Mouse (Mus musculus) liver, embryonic 12.5 days (tissue): ENCODE measurements around the gene Scn8a. TPM values are rescaled to one million over a fixed set of nuclear protein-coding genes. Genes with fewer than 3 reads are reported as not detected.
A peak's percentile ranks its signal among the peaks of the same experiment; 100 is the strongest.

Source experiments
- ATAC-seq: fragments of 200-750 bp; cut with Nextera tagmentation; 2 replicates; pipeline ENCODE4 v1.8.0; 2017; ENCODE audit warnings: moderate number of reproducible peaks, mild to moderate bottlenecking, moderate library complexity
- H3K27ac ChIP-seq: fragments of 300-500 bp; sonication (generic); 2 replicates; pipeline ENCODE4 v1.5.1; 2016; ENCODE audit warnings: mild to moderate bottlenecking
- H3K27me3 ChIP-seq: fragments of 300-500 bp; sonication (generic); replicated peaks from 2 replicates; pipeline ENCODE4 v1.6.1; 2016; ENCODE audit warnings: mild to moderate bottlenecking, moderate library complexity
- H3K36me3 ChIP-seq: fragments of 300-500 bp; sonication (generic); 2 replicates; pipeline ENCODE4 v1.6.1; 2016; ENCODE audit warnings: mild to moderate bottlenecking, moderate library complexity
- H3K4me1 ChIP-seq: fragments of 300-500 bp; sonication (generic); 2 replicates; pipeline ENCODE4 v1.6.1; 2016
- H3K4me2 ChIP-seq: fragments of 300-500 bp; sonication (generic); 2 replicates; pipeline ENCODE4 v1.6.1; 2016; ENCODE audit warnings: mild to moderate bottlenecking, moderate library complexity
- H3K4me3 ChIP-seq: fragments of 300-500 bp; sonication (generic); 2 replicates; pipeline ENCODE4 v1.5.1; 2016; ENCODE audit warnings: mild to moderate bottlenecking, moderate library complexity
- H3K9ac ChIP-seq: fragments of 300-500 bp; sonication (generic); 2 replicates; pipeline ENCODE4 v1.6.1; 2016; ENCODE audit warnings: mild to moderate bottlenecking, moderate library complexity
- H3K9me3 ChIP-seq: fragments of 300-500 bp; sonication (generic); replicated peaks from 2 replicates; pipeline ENCODE4 v1.6.1; 2016; ENCODE audit warnings: mild to moderate bottlenecking, moderate library complexity
- WGBS: fragments of 180-500 bp; shearing (Covaris S2); methylation state at CpG from one replicate; pipeline ENCODE4 v1.1.7; 2016; ENCODE audit not compliant: insufficient replicate concordance; 5-methylcytosine and 5-hydroxymethylcytosine counted together
- polyA plus RNA-seq: library from polyadenylated mRNA; unstranded; fragments of >200 nt; fragmentation: Nextera tagmentation; extraction: Ambion mirVana; gene quantifications from 2 replicates; pipeline ENCODE4 v1.2.1, GENCODE M21; 2016

Scn8a gene
- polyA plus RNA-seq, 1 experiment from 2014 or later, result 0.88 TPM

DNA sequence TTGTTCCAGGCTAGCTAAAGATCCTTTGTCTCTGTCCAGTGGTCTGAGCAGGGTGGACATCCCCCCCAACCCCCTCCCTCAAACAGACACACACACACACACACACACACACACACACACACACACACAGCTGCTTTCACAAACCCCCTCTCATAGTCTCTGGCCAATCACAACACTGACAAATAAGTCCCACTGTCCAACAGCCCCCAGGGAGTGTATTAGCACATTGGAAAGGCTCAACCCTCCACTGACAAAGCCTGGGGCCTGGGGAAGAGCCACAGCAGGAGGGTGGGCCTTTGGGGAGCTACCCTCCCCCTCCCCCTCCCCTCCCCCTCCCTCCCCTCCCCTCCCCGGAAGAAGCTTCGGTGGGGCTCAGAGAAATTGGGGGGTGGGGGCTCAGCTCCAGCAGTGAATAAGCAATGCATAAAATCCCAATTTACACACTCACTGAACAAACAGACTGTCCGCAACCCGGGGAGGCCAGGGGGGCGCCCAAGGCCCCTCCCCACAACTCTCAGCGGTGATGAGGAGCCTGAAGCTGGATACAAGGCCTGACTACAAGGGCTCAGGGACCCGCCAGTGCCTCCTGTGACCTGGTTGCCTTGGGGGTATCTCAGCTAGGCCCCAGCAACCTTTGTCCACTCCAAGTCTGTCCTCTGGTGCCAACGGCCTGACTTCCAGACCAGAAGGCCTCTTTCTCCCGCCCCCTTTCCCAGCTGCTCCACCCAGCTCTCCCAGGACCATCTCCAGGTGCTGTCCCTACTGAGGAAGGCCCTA is 197.4 kb downstream of the Scn8a start:
- Histone ChIP-seq H3K4me1 (peaks cover 43% of the 10 kb centered on the region), H3K4me2 (no peak overlapping the region), H3K9ac (no peak overlapping the region), H3K36me3 (no peaks in the 10 kb centered on the region), H3K27me3 (no peaks in the 10 kb centered on the region; the same call in 1 of the 2 replicates), H3K4me3 (no peak overlapping the region), H3K9me3 (no peaks in the 10 kb centered on the region), H3K27ac (no peak overlapping the region)
- ATAC-seq, result no peak
- WGBS, result 53% methylated on average over 7 of the region's 9 CpGs

DNA sequence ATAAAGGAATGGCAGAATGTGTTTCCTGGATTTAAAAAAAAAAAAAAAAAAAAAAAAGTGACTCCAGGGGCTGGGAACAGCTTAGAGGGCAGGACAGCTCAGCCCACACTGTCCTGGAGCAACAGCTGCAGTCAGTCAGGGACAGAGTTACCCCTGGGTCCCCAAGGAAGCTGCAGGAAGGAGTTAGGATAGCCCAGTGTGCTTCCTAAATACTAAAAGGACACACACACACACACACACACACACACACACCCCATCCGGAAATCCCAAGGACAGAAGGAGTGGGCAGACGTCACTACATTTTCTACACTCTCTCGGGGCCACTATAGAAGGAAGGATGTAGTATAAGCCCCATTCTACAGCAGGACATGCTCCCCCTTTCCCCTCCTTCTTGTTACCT is 198.4 kb downstream of the Scn8a start:
- Histone ChIP-seq H3K4me3 (no peak overlapping the region), H3K4me2 (no peak overlapping the region), H3K9ac (no peak overlapping the region), H3K9me3 (no peaks in the 10 kb centered on the region), H3K27ac (no peak overlapping the region), H3K27me3 (0 out of 2 replicates have a peak, but pooled peaks cover 7% of the 10 kb centered on the region), H3K36me3 (no peaks in the 10 kb centered on the region), H3K4me1 (peaks cover 47% of the 10 kb centered on the region)
- 47% methylated on average over 3 of the region's 3 CpGs for WGBS
- ATAC-seq, result no peak

DNA sequence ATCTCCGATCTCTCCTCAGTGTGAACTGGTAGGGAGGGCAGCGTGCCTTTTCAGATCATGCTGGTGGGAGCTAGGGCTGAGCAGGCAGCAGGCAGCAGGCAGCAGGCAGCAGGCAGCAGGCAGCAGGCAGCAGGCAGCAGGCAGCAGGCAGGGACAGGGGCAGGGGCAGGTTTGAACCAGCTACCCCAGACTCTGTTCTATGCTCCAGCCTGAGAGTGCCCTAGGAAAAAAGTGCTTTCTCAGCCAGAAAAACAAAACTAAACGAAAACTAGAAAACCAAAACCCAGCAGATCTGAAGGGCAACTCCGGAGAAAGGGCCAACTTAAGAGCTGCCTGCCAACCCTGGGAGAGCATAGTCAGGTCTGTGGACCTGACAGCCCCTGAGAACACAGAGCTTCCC is 199.0 kb downstream of the Scn8a start:
- Histone ChIP-seq H3K9ac (no peak overlapping the region), H3K4me2 (no peak overlapping the region), H3K36me3 (no peaks in the 10 kb centered on the region), H3K27ac (no peak overlapping the region), H3K9me3 (no peaks in the 10 kb centered on the region), H3K4me1 (peaks cover 48% of the 10 kb centered on the region), H3K4me3 (no peak overlapping the region), H3K27me3 (0 out of 2 replicates have a peak, but pooled peaks cover 8% of the 10 kb centered on the region)
- ATAC-seq, result no peak
- WGBS, result 47% methylated on average over 4 of the region's 4 CpGs

DNA sequence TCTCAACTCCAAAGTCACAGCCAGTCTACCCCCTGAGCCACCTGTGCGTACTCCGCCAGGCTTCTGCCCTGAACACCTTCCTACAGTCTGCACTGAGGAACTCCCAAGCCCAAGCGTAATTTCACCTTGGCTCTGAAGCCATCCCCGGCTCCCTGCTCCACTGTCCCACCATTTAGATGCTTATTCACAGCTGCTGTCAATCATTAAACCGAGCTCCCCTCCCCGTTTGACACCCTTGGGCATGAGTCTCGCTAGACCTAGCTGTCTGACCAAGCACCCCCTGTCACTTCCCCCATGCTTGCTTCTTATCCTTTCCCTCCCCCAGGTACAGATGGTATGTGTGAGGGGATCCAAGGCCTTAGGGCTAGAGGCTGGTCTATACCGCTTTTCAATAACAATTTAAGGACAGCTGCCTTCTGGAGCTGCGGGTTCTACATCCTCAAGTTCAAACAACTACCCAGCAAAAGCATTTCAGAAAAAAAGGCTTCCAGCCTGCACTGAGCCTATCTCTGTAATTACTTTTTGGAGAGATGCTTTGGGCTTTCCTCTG is 200.1 kb downstream of the Scn8a start:
- 45% methylated on average over 9 of the region's 9 CpGs for WGBS
- no peak for ATAC-seq
- Histone ChIP-seq H3K27me3 (0 out of 2 replicates have a peak, but pooled peaks cover 12% of the 10 kb centered on the region), H3K4me3 (no peak overlapping the region), H3K9me3 (no peaks in the 10 kb centered on the region), H3K36me3 (no peaks in the 10 kb centered on the region), H3K4me1 (peaks cover 48% of the 10 kb centered on the region), H3K9ac (no peak overlapping the region), H3K4me2 (no peak overlapping the region), H3K27ac (no peak overlapping the region)

DNA sequence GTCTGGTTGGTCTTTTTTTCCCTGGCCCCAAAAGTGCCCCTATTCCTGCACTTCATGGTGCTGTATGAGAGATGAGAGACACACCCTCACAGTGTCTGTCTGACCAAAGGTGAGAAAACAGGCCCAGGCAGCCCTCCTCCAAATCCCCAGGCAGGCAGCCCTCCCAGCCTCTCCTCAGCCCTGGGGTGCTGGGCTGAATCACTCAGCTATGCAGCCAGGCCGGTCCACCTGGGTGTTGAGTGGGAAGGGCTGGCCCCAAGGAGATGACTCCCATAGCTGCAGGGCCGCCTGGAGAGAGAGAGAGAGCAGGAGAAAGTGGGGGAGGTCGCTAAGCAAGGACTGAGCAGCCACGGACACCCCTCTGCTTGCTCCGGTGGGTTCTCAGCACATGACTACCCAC is 201.1 kb downstream of the Scn8a start:
- H3K9me3 ChIP-seq, result no peaks in the 10 kb centered on the region
- no peak overlapping the region for H3K27ac ChIP-seq
- peaks cover 41% of the 10 kb centered on the region for H3K4me1 ChIP-seq

DNA sequence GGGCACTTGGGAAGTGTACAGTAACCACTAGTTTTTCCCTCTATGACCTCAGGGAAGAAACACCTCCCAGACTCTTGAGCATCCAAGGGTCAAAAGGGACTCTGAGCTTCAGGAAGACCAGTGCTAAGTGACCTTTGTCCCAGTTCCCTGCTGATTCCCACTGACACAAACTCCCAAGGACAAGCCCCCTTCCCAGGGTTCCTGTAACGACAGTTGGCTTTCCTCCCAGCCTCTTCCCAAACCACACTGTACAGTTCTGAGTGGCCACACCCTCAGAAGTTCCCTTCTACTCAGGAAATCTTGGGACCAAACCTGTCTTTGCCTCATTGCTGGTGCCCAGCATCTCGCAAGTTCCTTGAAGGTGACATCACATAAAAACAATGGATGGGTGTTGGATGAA is 203.1 kb downstream of the Scn8a start:
- Histone ChIP-seq H3K9ac (no peak overlapping the region), H3K4me3 (no peak overlapping the region), H3K4me1 (peaks cover 31% of the 10 kb centered on the region), H3K4me2 (no peak overlapping the region), H3K36me3 (no peaks in the 10 kb centered on the region), H3K27ac (no peak overlapping the region), H3K9me3 (no peaks in the 10 kb centered on the region), H3K27me3 (peaks cover 41% of the 10 kb centered on the region)
- ATAC-seq, result no peak
- 44% methylated on average over 2 of the region's 2 CpGs for WGBS

More for the DNA sequence above, 201.1 kb downstream of the Scn8a start:
- H3K27me3 ChIP-seq, result peaks cover 22% of the 10 kb centered on the region
- WGBS, result 35% methylated on average over 5 of the region's 5 CpGs
- no peak overlapping the region for H3K4me2 ChIP-seq
- H3K9ac ChIP-seq, result no peak overlapping the region
- no peaks in the 10 kb centered on the region for H3K36me3 ChIP-seq
- H3K4me3 ChIP-seq, result no peak overlapping the region
- no peak for ATAC-seq

DNA sequence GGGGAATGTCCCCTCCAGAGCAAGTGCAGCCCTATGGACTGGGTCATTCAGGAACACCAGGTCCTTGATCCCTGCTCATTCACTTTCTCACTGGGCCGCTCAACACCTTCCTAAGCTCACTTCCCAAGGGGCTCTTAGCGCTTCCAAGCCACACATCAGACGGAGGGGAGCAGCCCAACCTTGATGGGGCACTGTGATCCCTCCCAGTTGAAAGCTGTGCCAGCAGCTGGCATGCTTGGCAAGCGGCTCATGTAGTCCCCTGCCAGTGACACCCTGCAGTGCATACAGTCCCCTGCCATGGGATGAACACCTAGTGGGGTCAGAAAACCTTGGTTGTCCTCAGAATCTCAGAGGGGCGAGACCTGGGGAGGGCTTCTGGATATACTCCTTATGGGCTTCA is 204.4 kb downstream of the Scn8a start:
- no peak for ATAC-seq
- WGBS, result 70% methylated on average over 5 of the region's 5 CpGs

DNA sequence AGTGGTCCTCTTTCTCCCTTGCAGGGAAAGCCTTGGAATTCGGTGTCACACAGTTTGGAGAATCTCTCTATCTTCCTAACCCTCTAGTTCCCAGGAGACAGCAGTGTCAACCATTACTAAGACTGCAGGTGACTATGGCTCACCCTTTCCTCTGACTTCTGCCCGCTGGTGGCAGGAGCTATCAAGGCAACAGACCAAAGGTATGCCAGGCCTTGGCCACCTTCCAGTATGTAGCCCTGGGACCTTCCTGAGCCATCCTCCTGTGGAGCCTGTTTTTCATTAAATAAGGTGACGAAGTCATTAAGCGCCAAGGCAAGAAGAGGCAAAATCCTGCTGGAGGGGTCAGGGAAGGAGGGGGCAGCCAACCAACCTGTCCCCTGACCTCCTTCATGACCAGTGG is 205.5 kb downstream of the Scn8a start:
- ATAC-seq, result no peak
- no peaks in the 10 kb centered on the region for H3K36me3 ChIP-seq
- H3K4me2 ChIP-seq, result no peak overlapping the region
- no peaks in the 10 kb centered on the region for H3K9me3 ChIP-seq
- H3K4me1 ChIP-seq, result peaks cover 37% of the 10 kb centered on the region
- peaks cover 66% of the 10 kb centered on the region for H3K27me3 ChIP-seq
- H3K27ac ChIP-seq, result no peak overlapping the region
- no peak overlapping the region for H3K4me3 ChIP-seq
- WGBS, result 77% methylated on average over 4 of the region's 4 CpGs
- no peak overlapping the region for H3K9ac ChIP-seq

More for the DNA sequence above, 204.4 kb downstream of the Scn8a start:
- Histone ChIP-seq H3K27ac (no peak overlapping the region), H3K9ac (no peak overlapping the region), H3K4me2 (no peak overlapping the region), H3K36me3 (no peaks in the 10 kb centered on the region), H3K4me3 (no peak overlapping the region), H3K27me3 (peaks cover 55% of the 10 kb centered on the region), H3K9me3 (no peaks in the 10 kb centered on the region), H3K4me1 (peaks cover 42% of the 10 kb centered on the region)

DNA sequence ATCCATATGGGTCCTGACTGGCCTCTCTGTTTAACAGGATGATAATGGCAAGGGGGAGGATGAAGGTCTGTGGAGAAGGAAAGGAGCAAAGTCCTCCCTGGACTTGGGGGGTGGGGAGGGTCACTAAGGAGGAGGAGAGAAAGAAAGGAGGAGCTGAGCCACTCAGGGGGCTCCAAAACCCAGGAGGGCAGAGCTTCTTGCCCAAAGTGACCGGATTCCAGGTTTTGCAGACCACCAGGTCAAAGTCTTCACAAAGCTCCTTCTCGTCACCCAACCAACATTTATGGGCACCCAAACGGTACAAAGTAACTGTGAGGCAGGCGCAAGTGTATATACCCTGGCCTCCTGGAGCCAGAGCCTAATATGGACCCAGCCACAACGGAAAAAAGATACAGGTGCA is 206.0 kb downstream of the Scn8a start:
- H3K27me3 ChIP-seq, result peaks cover 71% of the 10 kb centered on the region
- no peak overlapping the region for H3K9ac ChIP-seq
- no peak for ATAC-seq
- no peaks in the 10 kb centered on the region for H3K9me3 ChIP-seq
- no peak overlapping the region for H3K27ac ChIP-seq
- 52% methylated on average over 5 of the region's 5 CpGs for WGBS
- no peak overlapping the region for H3K4me3 ChIP-seq
- H3K36me3 ChIP-seq, result no peaks in the 10 kb centered on the region
- H3K4me1 ChIP-seq, result peaks cover 34% of the 10 kb centered on the region
- H3K4me2 ChIP-seq, result no peak overlapping the region

DNA sequence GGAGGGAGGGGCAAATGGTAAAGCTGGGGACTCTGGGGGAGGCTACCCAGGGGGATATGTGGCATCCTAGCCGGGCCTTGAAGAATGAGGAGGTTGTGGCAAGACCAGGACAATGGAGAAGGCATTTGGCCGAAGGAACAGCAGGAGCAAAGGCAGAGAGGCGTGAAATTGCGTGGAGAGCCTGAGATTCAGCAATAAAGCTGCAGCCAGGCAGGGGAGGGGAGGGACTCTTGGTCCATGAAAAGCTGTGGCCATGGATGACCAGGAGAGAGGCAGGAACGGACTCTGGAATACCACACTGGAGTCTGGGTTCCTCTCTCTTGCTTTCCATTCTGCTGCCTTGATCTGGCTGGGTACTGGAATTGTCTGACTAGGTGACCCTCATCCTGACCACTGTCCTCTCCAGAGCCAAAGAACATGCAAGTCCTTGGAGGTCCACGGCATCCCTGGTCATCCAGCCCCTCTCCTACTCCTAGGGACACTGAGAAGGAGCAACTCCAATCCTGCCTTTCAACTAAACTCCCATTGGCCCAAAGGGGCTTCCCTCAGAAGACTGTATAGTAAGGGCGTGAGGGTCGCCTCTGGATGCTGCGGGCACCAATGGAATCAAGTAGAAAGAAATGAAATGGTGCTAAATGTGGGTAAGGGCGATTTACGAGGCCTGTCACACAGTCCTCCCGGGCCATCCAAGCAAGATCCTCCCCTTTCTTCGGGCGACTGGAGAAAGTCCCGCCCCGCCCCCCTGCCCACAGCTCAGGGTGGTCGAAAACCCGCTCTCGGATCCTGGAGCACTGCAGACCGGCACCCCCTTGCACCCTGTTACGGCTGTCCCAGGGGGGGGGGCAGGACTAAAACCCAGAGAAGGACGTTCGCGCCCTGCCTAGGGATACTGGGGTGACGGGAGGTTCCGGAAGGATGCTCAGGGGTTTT is 206.7 kb downstream of the Scn8a start:
- H3K27me3 ChIP-seq, result peaks cover 77% of the 10 kb centered on the region
- H3K4me3 ChIP-seq, result 0 out of 2 replicates have a peak overlapping the region, but pooled peaks have one; percentile 59
- H3K4me2 ChIP-seq, result peak overlapping the region; percentile 65
- H3K27ac ChIP-seq, result no peak overlapping the region
- H3K9ac ChIP-seq, result no peak overlapping the region
- peaks cover 33% of the 10 kb centered on the region for H3K4me1 ChIP-seq
- 23% methylated on average over 26 of the region's 26 CpGs for WGBS
- no peaks in the 10 kb centered on the region for H3K9me3 ChIP-seq
- H3K36me3 ChIP-seq, result no peaks in the 10 kb centered on the region
- no peak for ATAC-seq

DNA sequence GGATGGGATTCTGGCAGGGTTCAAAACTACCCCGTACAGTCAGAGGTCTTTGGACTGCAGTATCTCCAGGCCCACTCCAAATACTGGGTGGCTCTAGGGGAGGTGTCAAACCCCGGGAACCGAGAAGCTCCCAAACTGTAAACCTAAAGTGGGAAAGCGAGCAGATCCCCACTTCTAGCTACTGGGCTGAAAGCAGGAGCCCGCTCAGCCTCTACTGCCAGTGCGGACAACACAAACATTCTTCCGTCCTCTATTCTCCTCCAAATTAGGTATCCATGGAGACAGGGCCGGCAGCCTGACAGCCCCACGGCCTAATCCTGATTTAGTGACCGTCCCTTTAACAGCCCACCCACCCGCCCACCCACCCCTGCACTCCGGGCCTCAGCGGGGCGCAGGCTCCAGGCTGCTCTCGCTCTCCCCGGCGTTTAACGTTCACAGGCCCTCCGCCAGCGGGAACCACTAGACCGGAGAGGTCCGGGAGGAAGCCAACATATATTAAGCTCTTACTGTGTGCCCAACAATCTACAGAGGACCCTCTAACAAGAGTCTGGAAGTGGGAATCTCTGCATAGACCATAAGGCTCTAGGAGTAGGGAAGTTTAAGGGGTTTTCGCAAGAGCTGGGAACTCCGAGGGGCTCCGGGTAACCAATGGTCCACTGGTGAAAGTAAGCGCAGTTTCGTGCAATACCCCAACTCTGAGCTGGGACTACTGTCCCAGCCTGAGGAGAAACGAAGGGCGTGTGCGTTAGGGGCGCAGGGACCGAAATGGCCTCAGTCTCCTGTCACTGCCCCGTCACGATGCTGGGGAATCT is 207.5 kb downstream of the Scn8a start:
- H3K9ac ChIP-seq, result peak overlapping the region; percentile 66; the same call in 1 of the 2 replicates
- H3K4me1 ChIP-seq, result peaks cover 38% of the 10 kb centered on the region
- WGBS, result 6% methylated on average over 34 of the region's 34 CpGs
- ATAC-seq, result no peak
- H3K36me3 ChIP-seq, result no peaks in the 10 kb centered on the region
- peak overlapping the region; percentile 59 for H3K4me3 ChIP-seq
- H3K27me3 ChIP-seq, result peaks cover 82% of the 10 kb centered on the region
- no peak overlapping the region for H3K27ac ChIP-seq
- no peaks in the 10 kb centered on the region for H3K9me3 ChIP-seq
- peak overlapping the region; percentile 65 for H3K4me2 ChIP-seq
